Mouse (Mus musculus) kidney, adult 2 months (tissue): ENCODE results near the gene Cnksr1. TPM values are rescaled to one million over a fixed set of nuclear protein-coding genes. Genes with fewer than 3 reads are reported as not detected.

Experiments used
- DNase-seq: peaks from one replicate; pipeline ENCODE4 v3.0.0; 2021
- H3K27ac ChIP-seq: fragments of 200-500 bp; 2 replicates; pipeline ENCODE4 v1.5.1; 2012; ENCODE audit warnings: low read depth, low read length, control low read depth, inconsistent platforms; ENCODE audit not compliant: insufficient read depth
- H3K27me3 ChIP-seq: fragments of 200-500 bp; replicated peaks from 2 replicates; pipeline ENCODE4 v1.6.1; 2012; ENCODE audit warnings: mild to moderate bottlenecking, moderate library complexity, low read length, inconsistent platforms; ENCODE audit not compliant: control insufficient read depth, insufficient read depth
- H3K36me3 ChIP-seq: fragments of 200-500 bp; 2 replicates; pipeline ENCODE4 v1.6.1; 2012; ENCODE audit warnings: mild to moderate bottlenecking, moderate library complexity, low read length, inconsistent platforms; ENCODE audit not compliant: control insufficient read depth, insufficient read depth
- H3K4me1 ChIP-seq: fragments of 200-500 bp; 2 replicates; pipeline ENCODE4 v1.6.1; 2011; ENCODE audit warnings: low read length; ENCODE audit not compliant: control insufficient read depth, insufficient read depth
- H3K4me3 ChIP-seq: fragments of 200-500 bp; 2 replicates; pipeline ENCODE4 v1.5.1; 2011; ENCODE audit warnings: mild to moderate bottlenecking, low read depth, low read length, control low read depth; ENCODE audit not compliant: insufficient read depth
- CTCF ChIP-seq: fragments of 200-500 bp; conservative IDR thresholded peaks from 2 replicates; pipeline ENCODE4 v1.5.1; 2011; ENCODE audit warnings: low read depth, mild to moderate bottlenecking, control low read depth, low read length, moderate library complexity, mixed read lengths; ENCODE audit not compliant: insufficient read depth, insufficient read length
- POLR2A ChIP-seq: fragments of 200-500 bp; IDR thresholded peaks from one replicate; pipeline ENCODE4 v1.6.1; 2011; ENCODE audit warnings: low read depth, low read length, control low read depth
- WGBS: fragments of 180-500 bp; shearing (Covaris S2); methylation state at CpG from one replicate; pipeline ENCODE4 v1.1.7; 2018; 5-methylcytosine and 5-hydroxymethylcytosine counted together
- polyA plus RNA-seq: library from polyadenylated mRNA; depleted of rRNA; stranded (reverse); fragments of >200 nt; gene quantifications from 2 replicates; pipeline ENCODE4 v1.2.3, GENCODE M21; 2012; rRNA removed

Cnksr1 gene
- polyA plus RNA-seq, 1 experiment = 14.9 TPM

DNA sequence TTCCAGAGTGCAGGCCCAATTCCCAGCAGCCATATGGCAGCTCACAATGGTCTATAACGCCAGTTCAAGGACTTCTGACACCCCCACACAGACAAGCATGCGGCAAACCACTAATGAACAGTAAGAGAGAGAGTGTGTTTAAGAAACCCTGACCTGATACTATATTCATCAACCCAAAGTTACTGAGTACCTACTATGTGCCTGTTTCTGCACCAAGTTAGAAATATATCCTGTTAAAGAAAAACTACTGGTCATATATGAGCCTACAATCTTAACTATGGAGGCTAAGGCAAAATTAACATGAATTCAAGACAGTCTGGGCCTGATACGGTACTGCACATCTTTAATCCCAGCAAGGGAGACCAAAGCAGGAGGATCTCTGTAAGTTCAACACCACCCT, 52.6 kb downstream of the Cnksr1 start:
- Histone ChIP-seq H3K4me3 (no peak overlapping the region), H3K36me3 (no peaks in the 10 kb centered on the region), H3K4me1 (peaks cover 5% of the 10 kb centered on the region; the same call in 1 of the 2 replicates), H3K27ac (no peak overlapping the region), H3K27me3 (no peaks in the 10 kb centered on the region)
- TF ChIP-seq CTCF (no peak), POLR2A (no peak)
- no peak for DNase-seq
- WGBS = 80% methylated on average over 3 of the region's 3 CpGs

DNA sequence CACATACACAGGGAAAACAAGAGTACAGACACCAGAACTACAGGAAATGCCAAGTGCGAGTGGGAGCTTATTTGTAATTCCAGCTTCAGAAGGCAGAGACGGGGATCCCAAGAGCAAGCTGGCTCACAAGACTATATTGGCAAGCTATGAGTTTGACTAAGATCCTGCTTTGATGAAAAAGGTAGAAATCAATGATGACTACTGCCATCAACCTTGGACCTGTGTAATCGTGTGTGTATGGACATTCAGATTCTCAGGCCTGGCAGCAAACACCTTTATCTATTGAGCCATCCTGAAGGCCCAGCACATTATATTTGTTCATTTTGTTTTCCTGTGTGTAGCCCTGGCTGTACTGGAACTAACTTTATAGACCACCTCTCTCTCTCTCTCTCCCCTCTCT, 54.5 kb downstream of the Cnksr1 start:
- no peak overlapping the region for H3K27ac ChIP-seq
- peaks cover 5% of the 10 kb centered on the region; the same call in 1 of the 2 replicates for H3K4me1 ChIP-seq
- no peaks in the 10 kb centered on the region for H3K27me3 ChIP-seq
- H3K36me3 ChIP-seq = no peaks in the 10 kb centered on the region
- 61% methylated on average over 3 of the region's 3 CpGs for WGBS
- TF ChIP-seq CTCF (no peak), POLR2A (no peak)
- DNase-seq = no peak
- H3K4me3 ChIP-seq = no peak overlapping the region

DNA sequence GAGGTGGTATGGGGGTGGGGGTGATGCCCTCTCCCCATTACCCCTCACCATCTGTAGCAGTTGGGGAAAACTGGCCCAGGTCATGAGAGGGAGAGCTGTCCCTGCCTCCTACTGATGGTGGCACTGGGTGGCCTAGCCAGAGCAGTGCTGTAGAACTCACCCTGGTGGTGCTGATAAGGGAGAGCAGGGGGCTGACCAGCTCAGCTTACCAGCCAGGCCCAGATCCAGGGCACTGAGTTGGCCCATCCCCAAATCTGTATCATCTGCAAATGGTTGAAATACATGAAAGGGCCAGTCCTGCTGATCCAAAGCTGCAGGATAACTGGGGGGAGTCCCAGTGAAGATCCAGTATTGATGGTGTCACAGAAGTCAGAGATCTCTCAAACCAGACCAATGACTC, 56.4 kb downstream of the Cnksr1 start:
- Histone ChIP-seq H3K36me3 (no peaks in the 10 kb centered on the region), H3K4me1 (peaks cover 5% of the 10 kb centered on the region; the same call in 1 of the 2 replicates), H3K27ac (no peak overlapping the region), H3K4me3 (no peak overlapping the region), H3K27me3 (no peaks in the 10 kb centered on the region)
- TF ChIP-seq POLR2A (no peak), CTCF (no peak)
- DNase-seq = no peak

DNA sequence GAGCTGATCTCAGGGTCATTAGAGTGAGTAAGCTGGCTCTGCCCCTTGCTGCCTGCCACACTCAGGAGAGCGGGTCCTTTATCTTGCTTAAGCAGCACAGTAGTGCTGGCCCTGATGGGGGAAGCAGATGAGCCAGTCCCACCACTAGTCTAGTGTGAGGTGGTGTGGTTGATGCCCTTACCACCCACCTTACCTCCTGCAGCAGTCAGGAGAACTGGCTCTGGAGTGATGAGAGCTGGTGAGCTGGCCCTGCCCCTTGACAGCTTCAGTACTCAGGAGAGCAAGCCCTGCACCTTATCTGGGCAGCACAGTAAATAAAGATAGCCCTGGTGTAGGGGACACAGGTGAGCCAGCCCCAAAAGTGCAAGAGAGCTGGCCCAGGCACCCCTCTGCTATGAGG, 57.1 kb downstream of the Cnksr1 start:
- TF ChIP-seq POLR2A = no peak
- TF ChIP-seq CTCF = no peak
- Histone ChIP-seq H3K36me3 (no peaks in the 10 kb centered on the region), H3K4me3 (no peak overlapping the region), H3K4me1 (peaks cover 4% of the 10 kb centered on the region; the same call in 1 of the 2 replicates), H3K27me3 (no peaks in the 10 kb centered on the region), H3K27ac (no peak overlapping the region)
- WGBS = 96% methylated on average over 1 of the region's 1 CpGs
- no peak for DNase-seq

Other genes starting within 250 kb of the Cnksr1 start
- gene Dhdds, start 237.5 kb downstream of the Cnksr1 start, polyA plus RNA-seq = 32.0 and 37.0 TPM in 2 replicates
- gene Lin28a, start 219.6 kb downstream of the Cnksr1 start, polyA plus RNA-seq = not detected in 2 replicates
- gene Zfp683, start 184.6 kb downstream of the Cnksr1 start, polyA plus RNA-seq = 0.52 and 0.81 TPM in 2 replicates
- 0.69 and 1.0 TPM in 2 replicates for gene Crybg2, start 177.6 kb downstream of the Cnksr1 start, polyA plus RNA-seq
- 14.8 and 65.1 TPM in 2 replicates for gene Cd52, start 143.3 kb downstream of the Cnksr1 start, polyA plus RNA-seq
- gene Ubxn11, start 135.8 kb downstream of the Cnksr1 start, polyA plus RNA-seq = 5.6 and 5.9 TPM in 2 replicates
- gene Sh3bgrl3, start 109.6 kb downstream of the Cnksr1 start, polyA plus RNA-seq = 262 and 323 TPM in 2 replicates
- 28.3 and 38.9 TPM in 2 replicates for gene Cep85, start 51.3 kb downstream of the Cnksr1 start, polyA plus RNA-seq
- gene Gm7534, start 35.4 kb downstream of the Cnksr1 start, polyA plus RNA-seq = not detected in 2 replicates
- 0.38 and 0.69 TPM in 2 replicates for gene Catsper4, start 11.0 kb downstream of the Cnksr1 start, polyA plus RNA-seq
- not detected in 2 replicates for gene E130218I03Rik, start 5.3 kb upstream of the Cnksr1 start, polyA plus RNA-seq
- gene Zfp593, start 7.2 kb upstream of the Cnksr1 start, polyA plus RNA-seq = 6.0 and 6.4 TPM in 2 replicates
- gene Gm30191, start 8.5 kb upstream of the Cnksr1 start, polyA plus RNA-seq = 0.27 TPM in 1 of 2 replicates, not detected in the other
- 11.5 and 11.8 TPM in 2 replicates for gene Grrp1, start 15.7 kb upstream of the Cnksr1 start, polyA plus RNA-seq
- gene Pdik1l, start 49.5 kb upstream of the Cnksr1 start, polyA plus RNA-seq = 3.3 and 3.4 TPM in 2 replicates
- gene Trim63, start 76.7 kb upstream of the Cnksr1 start, polyA plus RNA-seq = 4.2 and 7.4 TPM in 2 replicates
- gene Slc30a2, start 104.8 kb upstream of the Cnksr1 start, polyA plus RNA-seq = 32.3 and 33.3 TPM in 2 replicates
- gene Extl1, start 145.5 kb upstream of the Cnksr1 start, polyA plus RNA-seq = 1.1 and 1.3 TPM in 2 replicates
- gene Pafah2, start 157.9 kb upstream of the Cnksr1 start, polyA plus RNA-seq = 96.9 and 102 TPM in 2 replicates
- gene Stmn1, start 229.9 kb upstream of the Cnksr1 start, polyA plus RNA-seq = 9.8 and 24.9 TPM in 2 replicates